Mouse (Mus musculus) thymus, adult 18-20 months (tissue): ENCODE measurements around the gene Upk3a.

ENCODE experiments used
- DNase-seq, 2 experiments: peaks; one replicate each; pipeline ENCODE4 v3.0.0; 2022; ENCODE audit warnings: mixed read lengths in 2 of 2

Gene Upk3a

GRCm38 (mm10) chr15:85016951-85017664 is at the start of gene Upk3a:
Upk3a (plus strand) TSS chr15:85017141.
- DNase-seq, result peak in 1 of 2 experiments; percentile 15

- no peak for DNase-seq
Observed at GRCm38 (mm10) chr15:84968534-84968933, 48.4 kb upstream of the Upk3a start.

GRCm38 (mm10) chr15:84972860-84973543 is 43.9 kb upstream of the Upk3a start:
- DNase-seq, result no peak

GRCm38 (mm10) chr15:84973544-84973871 is 43.4 kb upstream of the Upk3a start:
- no peak for DNase-seq

- no peak for DNase-seq
Observed at GRCm38 (mm10) chr15:84975729-84976128, 41.2 kb upstream of the Upk3a start.

GRCm38 (mm10) chr15:84981609-84982313 is 35.2 kb upstream of the Upk3a start:
- DNase-seq, result no peak

- DNase-seq, result no peak
Observed at GRCm38 (mm10) chr15:84982888-84983287, 34.1 kb upstream of the Upk3a start.

- DNase-seq, result no peak
Observed at GRCm38 (mm10) chr15:84983721-84984120, 33.2 kb upstream of the Upk3a start.

GRCm38 (mm10) chr15:84985516-84986160 is 31.3 kb upstream of the Upk3a start:
- DNase-seq, result no peak

GRCm38 (mm10) chr15:84986171-84987019 is 30.5 kb upstream of the Upk3a start:
- no peak for DNase-seq

GRCm38 (mm10) chr15:84987020-84987815 is 29.7 kb upstream of the Upk3a start:
- DNase-seq, result peak in 1 of 2 experiments; percentile 31

- DNase-seq, result peak; percentile 88 to 92
Observed at GRCm38 (mm10) chr15:84987874-84988825, 28.8 kb upstream of the Upk3a start, which contains the start of gene 5031439G07Rik. 5031439G07Rik (minus strand) TSS chr15:84988551.

- no peak for DNase-seq
Observed at GRCm38 (mm10) chr15:84989098-84989497, 27.8 kb upstream of the Upk3a start.

- no peak for DNase-seq
Observed at GRCm38 (mm10) chr15:84989771-84990170, 27.2 kb upstream of the Upk3a start.

- no peak for DNase-seq
Observed at GRCm38 (mm10) chr15:84994498-84994897, 22.4 kb upstream of the Upk3a start.

GRCm38 (mm10) chr15:84995041-84995440 is 21.9 kb upstream of the Upk3a start:
- no peak for DNase-seq

- no peak for DNase-seq
Observed at GRCm38 (mm10) chr15:84995967-84996366, 21.0 kb upstream of the Upk3a start.

GRCm38 (mm10) chr15:84997768-84998454 is 19.0 kb upstream of the Upk3a start:
- no peak for DNase-seq

GRCm38 (mm10) chr15:84999911-85000310 is 17.0 kb upstream of the Upk3a start:
- no peak for DNase-seq
